Mouse (Mus musculus) cerebellum, adult 18-20 months (tissue): Measurements from ENCODE around the gene Thada.

ENCODE experiments used
- DNase-seq, 2 experiments: peaks; one replicate each; pipeline ENCODE4 v3.0.0; 2021

Gene Thada

DNA sequence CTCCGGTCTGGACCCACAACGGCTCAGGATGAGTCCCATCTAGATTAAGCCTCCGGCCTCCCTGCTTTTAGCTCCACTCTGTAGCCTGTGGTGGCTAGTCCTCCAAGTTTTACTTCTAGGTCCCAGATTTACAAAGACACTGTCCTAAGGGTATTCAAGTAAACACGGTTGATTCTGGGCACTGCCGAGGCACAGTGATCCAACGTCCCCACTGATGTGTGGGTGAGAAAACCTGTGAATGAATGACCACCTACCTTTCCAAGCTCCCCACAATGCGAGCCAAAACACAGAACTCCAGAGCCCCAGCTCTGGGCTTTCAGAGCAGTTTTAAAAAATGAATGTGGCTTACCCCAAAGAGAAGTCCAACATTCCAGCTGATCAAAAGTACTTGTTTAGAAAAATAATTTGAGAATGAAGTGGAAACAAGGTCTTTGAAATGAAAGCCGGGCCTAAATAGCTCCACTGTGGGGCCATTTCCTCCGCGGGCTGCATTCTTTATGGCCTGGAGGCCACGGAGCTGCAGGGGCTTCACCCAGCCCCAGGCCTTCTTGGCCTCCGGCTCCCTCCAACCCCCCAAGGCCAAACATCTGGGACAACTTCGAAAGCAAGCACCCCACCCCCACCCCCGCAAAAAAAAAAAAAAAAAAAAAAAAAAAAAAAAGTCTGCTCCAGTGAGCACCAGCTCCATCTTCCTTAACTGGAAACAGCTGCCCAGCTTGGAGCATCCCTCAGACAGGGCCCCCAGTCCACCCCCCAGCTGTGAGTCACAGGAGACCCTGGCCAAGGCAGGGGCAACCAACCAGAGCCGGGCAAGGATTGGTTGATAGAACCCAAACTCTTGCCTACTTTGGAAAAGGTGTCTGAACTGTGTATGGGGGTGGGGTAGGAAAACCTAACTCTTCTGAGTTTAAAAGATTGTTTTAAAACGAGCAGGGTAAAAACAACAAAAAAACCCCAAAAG, 283.4 kb downstream of the Thada start:
- no peak for DNase-seq

DNA sequence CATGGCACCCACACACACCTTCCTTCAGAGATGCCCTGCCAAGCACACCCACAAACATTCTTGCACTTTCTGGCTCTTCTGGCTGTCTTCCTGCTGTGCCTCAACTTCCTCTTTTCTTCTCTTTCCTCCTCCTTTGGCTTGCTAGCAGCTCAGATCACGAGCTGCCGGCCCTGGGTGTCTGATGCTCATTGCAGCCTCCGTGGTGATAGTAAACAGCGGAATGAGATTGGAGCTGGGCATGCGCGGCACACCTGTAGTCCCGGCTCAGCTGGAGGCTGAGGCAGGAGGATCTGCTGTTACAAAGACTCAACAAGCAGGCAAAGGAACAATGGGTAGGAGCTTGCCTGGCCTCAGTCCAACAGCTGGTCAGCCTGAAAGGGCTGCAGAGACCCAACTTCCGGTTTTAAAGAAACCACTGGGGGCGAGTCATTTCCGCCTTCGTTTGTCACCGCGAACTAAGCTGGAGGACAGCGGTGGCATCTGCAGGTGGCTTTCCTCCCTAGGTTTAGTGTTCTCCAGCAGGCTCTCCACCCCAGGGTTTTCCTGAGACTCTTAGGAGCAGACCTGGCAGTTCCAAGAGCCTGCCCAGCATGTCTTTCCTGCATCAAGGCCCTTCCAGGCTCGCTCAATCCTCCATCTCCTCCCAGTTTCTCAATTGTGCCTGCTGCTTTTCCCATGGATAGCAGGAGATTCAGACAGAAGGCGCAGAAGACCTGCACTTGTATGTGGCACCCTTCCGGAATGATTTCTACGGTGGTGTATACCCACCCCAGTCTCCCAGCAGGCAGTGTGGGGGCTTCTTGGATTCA, 284.3 kb downstream of the Thada start:
- no peak for DNase-seq

DNA sequence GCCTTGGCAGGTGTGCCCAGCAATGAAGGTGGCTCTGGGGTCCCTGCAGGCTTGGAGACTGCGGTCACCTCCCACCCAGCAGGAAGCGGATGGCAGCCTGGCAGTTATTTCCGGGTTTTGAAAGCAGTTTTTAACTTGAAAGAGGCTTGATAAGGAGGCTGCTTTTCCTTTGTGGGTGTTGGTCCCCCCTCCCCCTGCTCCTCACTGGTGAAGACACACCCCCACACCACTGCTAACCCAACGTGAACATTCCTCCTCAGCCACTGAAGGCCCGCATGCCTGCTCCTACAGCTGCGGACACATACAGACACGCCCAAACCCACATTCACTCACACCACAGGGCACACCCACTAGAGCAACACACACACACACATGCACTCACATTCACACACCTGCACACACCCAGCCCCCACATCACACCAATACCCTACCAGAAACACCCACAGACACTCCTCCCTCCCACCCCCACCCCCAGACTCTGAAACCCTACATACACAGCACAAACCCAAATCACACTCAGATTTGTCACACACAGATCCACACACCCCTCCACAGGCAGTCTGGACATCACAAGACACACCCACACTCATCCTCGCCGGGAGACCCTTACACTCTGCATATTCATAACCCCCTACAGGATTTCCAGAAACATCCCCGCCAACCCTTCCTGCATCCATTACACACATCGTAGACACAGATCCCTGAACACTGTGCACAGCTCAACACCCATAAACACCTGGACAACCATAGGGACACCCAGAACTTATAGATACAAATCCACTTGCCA, 285.1 kb downstream of the Thada start:
- no peak for DNase-seq

DNA sequence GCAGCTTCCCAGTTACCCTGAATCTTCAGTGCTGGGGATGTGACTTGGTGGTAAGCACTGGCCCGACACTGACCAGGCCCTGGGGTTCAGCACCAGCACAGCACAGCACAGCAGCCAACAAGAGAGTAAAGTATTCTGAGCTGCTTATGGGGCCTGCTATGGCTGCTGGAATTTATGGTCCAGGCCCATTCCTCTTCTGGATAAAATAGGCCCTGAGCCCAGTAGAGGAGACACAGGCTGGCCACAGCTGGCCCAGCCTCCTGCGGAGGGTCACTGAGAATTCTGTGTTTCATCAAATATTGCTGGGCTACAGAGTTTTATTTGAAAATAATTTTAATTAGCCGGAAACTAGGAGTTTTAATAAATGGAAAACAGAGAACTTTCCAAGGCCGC, 286.0 kb downstream of the Thada start:
- DNase-seq: no peak

DNA sequence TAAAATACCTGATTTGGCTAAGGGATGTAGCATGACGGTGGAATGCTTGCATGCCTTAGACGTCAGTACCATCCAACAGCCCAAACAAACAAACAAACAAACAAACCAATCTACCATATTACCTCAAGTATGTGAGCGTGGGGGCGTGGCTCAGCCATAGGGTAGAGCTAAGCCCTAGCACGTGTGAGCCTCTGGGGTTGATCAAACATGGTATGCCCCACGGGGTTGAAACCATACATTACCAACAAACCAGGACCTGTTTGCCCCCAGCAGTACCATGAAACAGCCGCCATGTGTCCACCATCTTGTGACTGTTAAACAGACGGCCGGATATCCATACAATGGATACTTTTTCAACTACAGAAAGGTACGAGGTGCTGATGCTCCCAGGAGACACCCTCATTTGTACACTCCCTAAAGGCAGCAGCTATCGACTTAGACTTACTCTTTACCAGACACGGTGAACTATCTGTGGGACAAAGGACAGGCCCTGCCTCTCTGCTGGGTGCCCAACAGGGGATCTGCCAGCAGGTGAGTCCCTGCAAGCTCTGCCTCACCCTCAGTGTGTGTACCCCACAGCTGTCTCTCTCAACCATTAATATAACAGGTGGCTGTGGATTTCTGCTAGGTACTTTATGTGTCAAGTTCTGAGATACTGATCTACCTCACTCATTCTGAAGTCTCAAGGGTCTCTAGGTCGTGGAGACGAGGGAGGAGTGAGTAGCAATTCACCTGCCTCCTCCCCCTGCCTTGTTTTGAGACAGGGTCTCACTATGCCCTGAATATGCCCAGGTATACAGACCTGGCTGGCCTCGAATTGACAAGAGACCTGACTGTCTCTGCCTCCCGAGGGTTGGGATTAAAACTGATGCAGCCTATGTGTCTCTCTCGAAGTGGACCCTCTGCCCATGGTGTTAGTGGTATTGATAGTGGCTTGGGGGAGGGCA, 286.7 kb downstream of the Thada start:
- no peak for DNase-seq

DNA sequence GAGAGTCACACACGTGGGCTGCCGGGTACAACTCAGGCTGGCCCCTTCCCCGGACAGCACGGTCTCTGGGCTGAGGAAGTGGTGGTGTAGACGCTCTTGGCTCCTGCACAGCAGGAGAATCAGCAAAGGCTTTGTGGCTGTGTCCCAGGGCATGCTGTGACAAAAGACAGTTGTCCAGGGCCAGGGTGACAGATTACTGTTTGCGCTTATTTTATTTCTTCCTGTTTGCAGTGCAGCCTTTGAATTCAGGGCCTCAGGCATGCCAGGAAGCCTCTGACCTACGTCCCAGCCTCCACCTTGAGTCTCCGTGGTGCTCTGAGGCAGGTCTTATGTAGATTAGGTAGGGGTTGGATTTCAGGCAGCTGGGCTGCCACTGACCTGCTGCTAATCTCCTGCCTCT, 288.5 kb downstream of the Thada start:
- DNase-seq: no peak

DNA sequence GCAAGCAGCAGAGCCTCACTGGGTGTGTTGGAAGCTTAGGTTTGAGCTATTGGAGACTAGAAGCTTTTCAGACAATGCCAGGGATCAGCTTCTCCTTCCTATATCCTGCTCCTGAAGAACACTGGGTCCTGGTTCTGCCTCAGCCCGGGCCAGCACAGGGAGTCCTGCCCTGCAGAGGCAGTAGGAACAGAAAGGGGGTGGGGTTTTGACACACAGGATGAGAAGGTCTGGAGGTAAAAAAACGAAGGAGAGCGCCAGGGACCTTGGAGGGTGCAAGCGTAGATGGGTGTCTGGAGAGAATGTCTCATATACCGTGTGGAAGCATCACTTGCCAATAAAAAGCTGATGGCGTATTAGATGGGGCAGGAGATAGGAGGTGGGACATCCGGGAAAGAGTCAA, 289.6 kb downstream of the Thada start:
- DNase-seq: no peak

DNA sequence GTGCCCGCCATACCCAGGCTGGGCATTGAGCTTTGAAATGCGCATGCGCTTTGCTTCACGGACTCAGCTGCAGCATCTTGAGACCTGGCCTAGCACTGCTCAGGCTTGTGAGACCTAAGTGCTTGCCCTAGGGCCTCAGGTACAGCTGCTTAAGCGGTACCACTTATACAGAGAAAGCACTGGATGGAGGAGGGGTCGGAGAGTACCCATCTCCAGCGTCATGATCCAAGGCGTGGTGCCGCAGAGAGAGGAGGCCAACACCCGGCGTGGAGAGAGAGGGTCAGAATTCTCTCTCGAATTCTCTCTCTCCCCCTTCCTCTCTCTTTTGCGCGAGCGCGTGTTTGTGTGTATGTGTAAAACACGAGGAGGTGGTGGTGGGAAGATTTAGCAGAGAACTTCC, 290.8 kb downstream of the Thada start:
- DNase-seq: no peak

DNA sequence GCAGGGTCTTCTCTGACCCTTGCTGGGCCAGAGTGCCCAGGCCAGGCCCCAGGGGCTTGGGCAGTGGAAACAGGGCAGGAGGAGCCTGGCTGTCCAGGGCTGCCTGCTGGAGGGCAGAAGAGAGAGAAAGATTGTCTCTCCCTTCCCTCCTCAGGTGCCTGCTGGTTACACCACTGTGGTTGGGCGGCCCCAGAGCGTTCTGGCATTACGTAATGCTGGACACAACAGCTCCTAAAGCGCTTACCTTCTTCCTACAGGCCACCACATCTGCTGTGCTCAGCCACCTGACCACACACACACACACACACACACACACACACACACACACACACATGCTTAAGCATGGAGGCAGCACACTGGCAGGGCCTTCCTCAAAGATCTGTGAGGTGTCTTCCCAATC, 298.6 kb downstream of the Thada start:
- no peak for DNase-seq

DNA sequence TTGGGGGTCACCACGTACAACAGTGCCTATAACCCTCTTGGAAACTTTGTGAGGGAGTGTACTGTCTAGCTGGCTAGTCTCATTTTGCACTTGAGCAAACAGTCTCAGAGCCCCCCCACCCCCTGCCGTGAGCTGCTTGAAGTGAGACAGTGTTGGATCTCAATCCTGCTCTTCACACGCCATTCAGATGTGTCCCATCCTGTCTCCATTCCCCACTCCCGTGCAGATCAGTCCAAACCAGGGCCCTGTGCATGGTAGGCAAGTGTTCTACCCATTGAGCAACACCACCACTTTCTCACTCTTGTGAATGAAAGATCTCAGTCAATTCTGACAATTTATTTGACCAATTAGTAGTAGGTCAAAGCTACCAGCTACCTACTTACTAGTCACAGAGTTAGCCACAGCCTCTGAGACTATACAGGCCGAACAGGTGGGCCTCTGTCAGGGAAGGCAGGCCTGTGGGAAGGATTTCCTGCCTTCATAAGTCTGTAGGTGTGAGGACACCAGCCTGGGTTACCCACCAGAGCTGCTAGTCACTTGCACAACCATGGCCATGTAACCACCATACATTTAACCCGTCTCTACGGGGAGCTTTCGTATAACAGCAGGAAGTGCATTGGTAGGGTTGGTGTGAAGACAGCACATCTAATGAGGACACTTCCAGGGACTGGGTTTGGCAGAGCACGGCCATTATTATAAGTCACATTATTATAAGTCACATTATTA, 299.7 kb downstream of the Thada start:
- no peak for DNase-seq

DNA sequence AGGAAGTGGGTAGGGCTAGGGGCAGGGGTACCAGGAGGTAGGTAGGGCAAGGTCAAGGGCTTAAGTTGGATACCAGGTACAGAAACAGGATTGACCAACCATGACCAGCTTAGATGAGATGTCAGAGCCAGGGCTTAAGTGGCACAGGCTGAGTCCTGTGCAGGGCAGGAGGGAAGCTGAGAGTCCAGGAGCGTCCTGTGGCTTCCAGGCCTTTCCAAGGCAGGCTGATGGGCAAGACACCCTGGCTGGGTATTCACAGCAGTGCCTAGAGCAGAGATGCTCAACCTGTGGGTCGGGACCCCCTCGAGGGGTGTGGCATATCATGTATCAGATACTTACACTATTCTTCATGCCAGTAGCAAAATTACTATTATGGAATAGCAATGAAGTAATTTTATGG, 300.3 kb downstream of the Thada start:
- no peak for DNase-seq

DNA sequence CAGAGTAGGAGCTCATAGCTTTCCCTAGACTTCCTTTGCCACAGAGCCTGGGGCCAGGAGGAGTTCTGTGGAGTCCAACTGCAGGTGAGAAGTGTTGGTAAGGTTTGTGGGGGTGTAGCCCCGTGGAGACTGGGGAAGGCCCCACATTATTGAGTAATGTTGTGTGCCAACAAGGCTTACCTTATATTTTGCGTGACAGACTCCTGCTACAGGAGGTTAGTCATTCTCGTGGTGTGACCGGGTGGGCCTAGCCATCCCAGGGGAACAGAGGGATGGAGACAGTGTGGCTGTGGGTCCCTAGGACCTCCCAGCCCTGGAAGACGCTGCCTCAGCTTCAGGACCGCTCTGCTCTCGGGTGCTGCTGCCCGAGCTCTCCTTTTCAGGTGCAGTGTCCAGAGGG, 301.9 kb downstream of the Thada start:
- DNase-seq: peak in 1 of 2 experiments; percentile 0

DNA sequence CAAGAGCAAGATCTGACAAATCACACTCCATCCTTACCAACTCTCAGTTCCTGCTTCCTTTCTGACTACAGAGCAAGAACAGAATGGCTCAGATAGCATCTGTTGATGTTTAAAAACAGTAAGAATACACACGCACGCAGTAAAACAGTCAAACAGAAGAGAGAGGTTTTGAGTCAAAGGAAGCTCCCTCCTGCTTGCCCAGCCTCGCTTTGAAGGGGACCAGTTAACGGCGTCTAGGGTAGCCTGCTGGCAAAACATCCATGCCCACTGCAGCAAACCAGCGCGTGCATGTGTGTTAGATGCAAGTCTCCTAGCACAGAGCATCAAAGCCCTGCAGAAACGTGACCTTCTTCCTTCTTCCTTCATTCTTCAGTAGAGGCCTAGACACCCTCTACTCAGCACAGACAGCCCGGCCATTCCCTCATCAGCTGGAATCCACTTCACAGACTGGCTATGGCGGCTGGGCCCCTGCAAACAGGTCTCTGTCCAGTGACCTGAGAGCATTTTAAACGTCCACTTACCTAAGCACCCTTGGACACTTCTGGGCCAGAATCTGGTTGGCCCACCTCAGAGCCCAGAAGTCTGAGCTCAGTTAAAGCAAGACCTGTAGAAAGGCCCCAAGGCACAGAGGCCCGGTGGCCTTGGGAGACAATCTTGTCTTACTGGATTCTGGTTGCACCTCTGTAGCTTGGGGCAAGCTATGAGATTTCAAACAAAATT, 302.8 kb downstream of the Thada start:
- DNase-seq: no peak

DNA sequence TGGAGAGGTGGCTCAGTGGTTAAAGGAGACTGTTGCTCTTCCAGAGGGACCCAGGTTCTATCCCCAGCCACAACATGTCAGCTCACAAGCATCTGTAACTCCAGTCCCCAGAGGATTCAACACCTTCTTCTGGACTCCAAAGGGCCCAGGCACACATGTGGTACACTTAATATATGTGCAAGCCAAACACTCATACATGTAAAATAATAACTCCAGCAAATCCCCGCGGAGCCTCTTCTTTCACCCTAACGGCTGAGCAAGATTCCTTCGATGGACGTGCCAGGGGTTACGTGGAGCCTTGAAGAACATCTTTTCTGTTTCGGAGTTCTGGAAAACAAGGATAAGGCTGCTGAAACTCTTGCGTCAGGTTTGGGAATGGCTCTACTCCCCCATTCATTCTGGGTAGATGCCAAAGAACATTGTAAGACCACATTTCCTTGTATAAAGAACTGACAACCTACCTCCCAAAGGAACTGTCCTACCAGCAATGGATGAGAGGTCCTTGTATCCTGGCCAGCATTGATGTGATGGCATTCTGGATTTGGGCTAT, 303.7 kb downstream of the Thada start:
- DNase-seq: peak in 1 of 2 experiments; percentile 0

DNA sequence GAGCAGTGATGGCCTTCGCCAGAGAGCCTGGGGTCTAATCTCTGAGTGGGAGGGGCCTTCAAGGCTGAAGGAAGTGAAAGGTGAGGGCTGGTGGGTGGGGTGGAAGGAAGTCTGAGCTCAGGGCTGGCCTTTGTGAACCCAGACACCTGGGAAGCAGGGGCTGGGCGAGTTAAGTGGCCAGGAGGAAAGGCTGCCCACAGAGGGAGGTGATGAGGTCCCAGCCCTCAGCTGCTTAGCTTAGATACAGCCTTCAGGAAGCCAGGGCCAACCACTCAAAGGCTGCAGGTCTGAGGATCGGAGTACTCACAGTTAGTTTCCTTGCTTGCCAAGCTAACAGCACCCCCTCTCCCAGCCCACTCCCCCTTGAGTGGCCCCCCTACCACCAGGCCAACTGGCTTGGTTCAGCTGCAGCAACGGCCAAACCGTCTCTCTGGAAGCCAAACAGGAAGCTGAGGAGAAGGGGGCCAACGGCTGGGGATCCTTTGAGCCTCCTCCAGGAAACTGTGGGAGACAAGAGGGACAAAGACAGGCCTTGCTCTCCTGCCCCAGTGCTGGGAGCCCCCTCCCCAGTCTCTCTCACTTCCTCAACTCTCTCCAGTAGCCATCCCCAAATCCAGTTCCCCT, 304.7 kb downstream of the Thada start:
- no peak for DNase-seq

DNA sequence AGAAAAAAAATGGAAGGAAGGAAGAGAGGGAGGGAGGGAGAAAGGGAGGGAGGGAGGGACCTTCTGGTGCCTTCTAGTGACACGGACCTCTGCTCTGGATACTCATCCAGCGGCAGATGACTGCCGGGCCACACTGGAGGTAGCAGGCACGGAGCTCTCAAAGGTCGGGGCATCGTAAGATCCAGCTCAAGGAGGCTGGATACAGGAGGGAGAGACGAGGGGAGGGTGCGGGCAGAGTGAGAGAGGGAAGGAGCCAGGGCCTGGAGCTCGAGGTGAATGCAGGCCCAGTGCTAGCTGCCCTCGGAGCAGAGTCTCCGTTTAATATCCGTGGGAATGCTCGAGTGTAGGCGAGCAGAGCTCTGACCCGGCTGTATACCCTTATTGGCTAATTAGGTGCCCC, 307.1 kb downstream of the Thada start:
- no peak for DNase-seq

DNA sequence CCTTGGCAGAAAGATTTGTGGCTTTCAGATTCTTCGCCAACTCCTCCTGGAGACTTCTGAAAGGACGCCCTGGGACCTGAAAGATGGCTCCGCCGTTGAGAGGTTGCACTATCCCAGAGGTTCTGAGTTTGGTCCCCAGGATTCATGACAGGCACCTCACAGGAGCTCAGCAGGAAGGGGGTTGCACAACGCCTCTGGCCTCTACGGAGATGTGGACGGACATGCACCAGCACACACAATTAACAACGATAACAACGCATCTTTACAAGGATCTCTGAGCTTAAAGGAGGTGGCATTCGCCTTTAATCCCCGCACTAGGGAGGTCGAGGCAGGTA, 307.6 kb downstream of the Thada start:
- DNase-seq: no peak

DNA sequence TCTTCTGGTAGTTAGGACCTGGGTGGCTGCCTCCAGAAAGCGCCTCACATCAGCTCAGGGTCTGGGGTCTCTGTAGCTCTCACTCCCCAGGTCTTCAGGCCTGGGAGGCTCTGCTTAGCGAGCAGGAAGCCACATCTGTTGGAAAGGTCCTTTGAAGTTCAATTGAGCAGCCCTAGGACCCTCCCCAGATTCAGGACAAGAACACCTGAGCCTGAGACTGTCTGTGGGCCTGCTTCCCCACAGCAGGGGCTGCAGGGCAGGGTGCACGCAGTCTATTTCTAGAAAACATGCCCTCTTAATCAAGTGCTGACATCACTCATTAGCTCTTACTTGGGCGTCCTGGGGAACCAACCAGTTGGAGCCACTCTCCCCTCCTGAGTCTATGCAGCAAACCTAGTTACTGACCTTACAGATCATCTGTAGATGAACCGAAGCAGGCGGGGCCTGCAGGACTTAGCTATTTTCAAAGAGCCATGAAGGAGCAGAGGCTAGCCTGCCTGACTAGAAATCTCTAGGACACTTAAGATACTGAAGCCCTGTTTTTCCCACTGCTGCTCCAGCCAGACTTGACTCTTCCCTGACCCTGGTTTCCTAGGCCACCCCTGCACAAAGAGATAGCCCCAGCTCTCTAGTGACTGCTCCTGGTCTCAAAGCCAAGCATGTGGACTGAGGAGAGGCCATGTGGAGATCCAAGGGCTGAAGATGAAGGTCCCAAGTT, 308.1 kb downstream of the Thada start:
- DNase-seq: no peak
